Mouse (Mus musculus) lung, postnatal 0 days (tissue): ENCODE results near the gene Atp6v0a1.

Experiments used
- CTCF ChIP-seq: IDR thresholded peaks from 2 replicates; pipeline ENCODE4 v1.5.1; 2016; ENCODE audit warnings: antibody characterized with exemption, mild to moderate bottlenecking
- EP300 ChIP-seq: IDR thresholded peaks from 2 replicates; pipeline ENCODE4 v1.6.1; 2016; ENCODE audit warnings: antibody characterized with exemption, mild to moderate bottlenecking, control low read depth

DNA sequence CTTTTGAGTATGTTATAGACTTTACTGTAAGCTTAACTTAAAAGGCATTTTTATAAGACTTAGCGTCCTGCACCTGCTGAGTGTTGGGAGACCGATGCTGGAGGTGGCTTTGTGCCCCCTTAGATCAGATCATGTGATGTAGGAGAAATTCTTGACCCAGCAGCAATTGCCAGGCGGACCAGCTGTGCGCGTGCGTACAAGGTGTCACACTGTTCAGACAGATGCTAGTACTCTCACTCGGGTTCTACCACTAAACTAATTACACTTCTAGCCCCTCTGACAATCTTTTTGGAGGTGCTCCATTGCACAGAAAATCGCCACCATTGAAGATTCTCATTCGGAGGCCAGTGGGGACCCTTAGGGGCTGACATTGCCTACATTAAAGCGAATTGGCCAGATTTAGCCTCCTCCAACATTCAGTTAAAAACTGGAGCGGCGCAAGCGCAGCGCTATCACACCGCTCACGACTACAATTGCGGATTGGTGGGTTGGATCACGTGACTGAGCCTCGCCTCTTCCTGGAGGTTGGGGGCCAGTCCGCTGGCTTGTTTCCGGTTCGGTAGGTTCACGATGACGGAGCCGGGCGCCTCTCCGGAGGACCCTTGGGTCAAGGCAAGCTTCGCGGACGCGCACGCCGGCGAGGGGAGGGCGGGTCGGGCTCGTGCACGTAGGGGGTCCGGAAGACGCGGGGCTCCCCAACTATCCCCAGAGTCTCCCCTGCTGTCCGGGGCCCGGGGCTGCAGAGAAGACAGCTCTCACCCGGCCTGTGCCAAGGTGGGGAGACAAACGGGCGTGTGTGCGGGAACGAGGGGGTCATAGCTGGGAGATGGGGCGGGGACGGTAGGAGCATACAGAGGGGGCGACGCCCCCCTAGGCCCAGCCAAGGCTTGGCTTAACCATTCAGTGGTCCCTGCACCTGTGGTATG is 77.8 kb downstream of the Atp6v0a1 start, which contains the start of gene Mlx:
- TF ChIP-seq CTCF (no peak), EP300 (no peak)
